Mouse (Mus musculus) heart, postnatal 25 days (tissue): Measurements from ENCODE around the gene Gnaz. TPM values are rescaled to one million over a fixed set of nuclear protein-coding genes. Genes with fewer than 3 reads are reported as not detected.

Experiments used
- DNase-seq: peaks from one replicate; pipeline ENCODE4 v3.0.0; 2022; ENCODE audit warnings: low spot score
- intact Hi-C: fragments of 180-260 bp; cut with DNase I; formaldehyde crosslinking; loops from one replicate; pipeline ENCODE4 v1.15.1; 2025
- total RNA-seq, 2 experiments: library from RNA; stranded (reverse); gene quantifications; 2 replicates each; pipeline ENCODE4 v1.2.3; 2021

Gene Gnaz
- total RNA-seq, result under 1 TPM; 0.67 to 0.68 TPM

GRCm38 (mm10) chr10:74966850-74967451, at the start of gene Gnaz:
Gene Gnaz (plus strand): TSS chr10:74967177.
- DNase-seq, result peak; percentile 94
- intact Hi-C loops, result no loop called here

GRCm38 (mm10) chr10:74919277-74919676, 47.7 kb upstream of the Gnaz start:
- no peak for DNase-seq
- intact Hi-C loops, result no loop called here

GRCm38 (mm10) chr10:74920853-74921567, 46.0 kb upstream of the Gnaz start:
- intact Hi-C loops, result no loop called here
- no peak for DNase-seq

- intact Hi-C loops, result no loop called here
- no peak for DNase-seq
These were observed 45.4 kb upstream of the Gnaz start for GRCm38 (mm10) chr10:74921614-74922013.

- DNase-seq, result no peak
These were observed 44.2 kb upstream of the Gnaz start for GRCm38 (mm10) chr10:74922763-74923162.

GRCm38 (mm10) chr10:74924274-74924673, 42.7 kb upstream of the Gnaz start:
- intact Hi-C loops, result loop anchor here (2.0 kb wide), 1 partner anchor 227 kb away; no protein-coding TSS in a partner anchor

More at GRCm38 (mm10) chr10:74922763-74923162, 44.2 kb upstream of the Gnaz start:
- intact Hi-C loops, result no loop called here

GRCm38 (mm10) chr10:74925324-74925723, 41.7 kb upstream of the Gnaz start:
- intact Hi-C loops, result loop anchor here (2.0 kb wide), 1 partner anchor 225 kb away; no protein-coding TSS in a partner anchor
- DNase-seq, result no peak

More at GRCm38 (mm10) chr10:74924274-74924673, 42.7 kb upstream of the Gnaz start:
- DNase-seq, result no peak

- no peak for DNase-seq
- intact Hi-C loops, result no loop called here
These were observed 38.7 kb upstream of the Gnaz start for GRCm38 (mm10) chr10:74928276-74928675.

- intact Hi-C loops, result no loop called here
- DNase-seq, result no peak
These were observed 37.4 kb upstream of the Gnaz start for GRCm38 (mm10) chr10:74929578-74929977.

- no peak for DNase-seq
These were observed 36.4 kb upstream of the Gnaz start for GRCm38 (mm10) chr10:74930541-74930940.

GRCm38 (mm10) chr10:74931631-74932030, 35.3 kb upstream of the Gnaz start:
- intact Hi-C loops, result no loop called here
- DNase-seq, result no peak

More at GRCm38 (mm10) chr10:74930541-74930940, 36.4 kb upstream of the Gnaz start:
- intact Hi-C loops, result no loop called here

- intact Hi-C loops, result no loop called here
- no peak for DNase-seq
These were observed 34.5 kb upstream of the Gnaz start for GRCm38 (mm10) chr10:74932487-74932886.

- no peak for DNase-seq
- intact Hi-C loops, result no loop called here
These were observed 33.3 kb upstream of the Gnaz start for GRCm38 (mm10) chr10:74933548-74934190.

- DNase-seq, result no peak
- intact Hi-C loops, result no loop called here
These were observed 32.5 kb upstream of the Gnaz start for GRCm38 (mm10) chr10:74934521-74934920.

- no peak for DNase-seq
- intact Hi-C loops, result loop anchor here (5.0 kb wide), 1 partner anchor 217 kb away; no protein-coding TSS in a partner anchor
These were observed 32.0 kb upstream of the Gnaz start for GRCm38 (mm10) chr10:74935016-74935415.

- intact Hi-C loops, result loop anchor here (2.0 to 5.0 kb wide), 2 partner anchors 84 to 215 kb away; no protein-coding TSS in a partner anchor
- no peak for DNase-seq
These were observed 29.8 kb upstream of the Gnaz start for GRCm38 (mm10) chr10:74937003-74937790.

- DNase-seq, result no peak
- intact Hi-C loops, result loop anchor here (5.0 kb wide), 1 partner anchor 214 kb away; no protein-coding TSS in a partner anchor
These were observed 28.6 kb upstream of the Gnaz start for GRCm38 (mm10) chr10:74938410-74938809.

- no peak for DNase-seq
- intact Hi-C loops, result loop anchor here (5.0 kb wide), 1 partner anchor 213 kb away; no protein-coding TSS in a partner anchor
These were observed 27.7 kb upstream of the Gnaz start for GRCm38 (mm10) chr10:74939300-74939699.

GRCm38 (mm10) chr10:74940795-74941194, 26.2 kb upstream of the Gnaz start:
- intact Hi-C loops, result no loop called here
- no peak for DNase-seq
